Mouse (Mus musculus) cerebellum, adult 2 months (tissue): ENCODE data around the gene Fdx1. TPM values are rescaled to one million over a fixed set of nuclear protein-coding genes. Genes with fewer than 3 reads are reported as not detected.
A peak's percentile ranks its signal among the peaks of the same experiment; 100 is the strongest.

ENCODE experiments used
- DNase-seq, 2 experiments: peaks; one replicate each; pipeline ENCODE4 v3.0.0; 2021
- H3K27ac ChIP-seq: fragments of 200-500 bp; 2 replicates; pipeline ENCODE4 v1.5.1; 2012; ENCODE audit warnings: low read length, control low read depth, inconsistent platforms; ENCODE audit not compliant: insufficient read depth
- H3K27me3 ChIP-seq: fragments of 200-500 bp; 2 replicates; pipeline ENCODE4 v1.6.1; 2012; ENCODE audit warnings: inconsistent platforms, mild to moderate bottlenecking, low read length, moderate library complexity; ENCODE audit not compliant: control insufficient read depth, insufficient read depth
- H3K4me1 ChIP-seq: fragments of 200-500 bp; 2 replicates; pipeline ENCODE4 v1.6.1; 2011; ENCODE audit warnings: low read length; ENCODE audit not compliant: control insufficient read depth, insufficient read depth
- H3K4me3 ChIP-seq: fragments of 200-500 bp; replicated peaks from 2 replicates; pipeline ENCODE3; 2011; ENCODE audit warnings: mild to moderate bottlenecking, low read depth, low read length, control low read depth; ENCODE audit not compliant: insufficient read depth
- CTCF ChIP-seq: fragments of 200-500 bp; IDR thresholded peaks from 2 replicates; pipeline ENCODE4 v1.5.1; 2011; ENCODE audit warnings: low read depth, mild to moderate bottlenecking, control low read depth, low read length, moderate library complexity, borderline replicate concordance; ENCODE audit not compliant: insufficient read depth
- POLR2A ChIP-seq: fragments of 200-500 bp; IDR thresholded peaks from 2 replicates; pipeline ENCODE4 v1.6.1; 2011; ENCODE audit warnings: low read length, control low read depth, borderline replicate concordance; ENCODE audit not compliant: insufficient read depth
- WGBS: fragments of 180-500 bp; shearing (Covaris S2); methylation state at CpG from one replicate; pipeline ENCODE4 v1.1.7; 2018; 5-methylcytosine and 5-hydroxymethylcytosine counted together
- polyA plus RNA-seq: library from polyadenylated mRNA; depleted of rRNA; stranded (reverse); fragments of >200 nt; gene quantifications from 2 replicates; pipeline ENCODE4 v1.2.3, GENCODE M21; 2012

The Fdx1 gene
- polyA plus RNA-seq, 1 experiment = 35.1 TPM

- Histone ChIP-seq H3K27me3 (no peaks in the 10 kb centered on the region), H3K4me3 (no peak overlapping the region), H3K4me1 (no peaks in the 10 kb centered on the region), H3K27ac (no peak overlapping the region)
- WGBS = 84% methylated on average over 6 of the region's 6 CpGs
- DNase-seq = no peak
- TF ChIP-seq POLR2A = no peak
- TF ChIP-seq CTCF = no peak
Observed at GRCm38 (mm10) chr9:51978545-51979259, 15.3 kb upstream of the Fdx1 start.

GRCm38 (mm10) chr9:51977439-51978000 lies 14.2 kb upstream of the Fdx1 start:
- Histone ChIP-seq H3K27ac (no peak overlapping the region), H3K4me3 (no peak overlapping the region), H3K27me3 (no peaks in the 10 kb centered on the region), H3K4me1 (no peaks in the 10 kb centered on the region)
- TF ChIP-seq CTCF = peak; percentile 75
- no peak for TF ChIP-seq POLR2A
- 42% methylated on average over 5 of the region's 5 CpGs for WGBS
- DNase-seq = peak; percentile 71 to 78

- 88% methylated on average over 4 of the region's 4 CpGs for WGBS
- no peaks in the 10 kb centered on the region for H3K27me3 ChIP-seq
- no peak overlapping the region for H3K4me3 ChIP-seq
- H3K4me1 ChIP-seq = no peaks in the 10 kb centered on the region
- DNase-seq = no peak
- no peak overlapping the region for H3K27ac ChIP-seq
- TF ChIP-seq CTCF = no peak
- no peak for TF ChIP-seq POLR2A
Observed at GRCm38 (mm10) chr9:51974871-51975270, 11.5 kb upstream of the Fdx1 start.

- Histone ChIP-seq H3K4me1 (no peaks in the 10 kb centered on the region), H3K27me3 (no peaks in the 10 kb centered on the region), H3K4me3 (no peak overlapping the region), H3K27ac (no peak overlapping the region)
- TF ChIP-seq CTCF (no peak), POLR2A (no peak)
- no peak for DNase-seq
- 82% methylated on average over 3 of the region's 3 CpGs for WGBS
Observed at GRCm38 (mm10) chr9:51973846-51974245, 10.5 kb upstream of the Fdx1 start.

GRCm38 (mm10) chr9:51966373-51966772 lies 3.0 kb upstream of the Fdx1 start:
- no peak overlapping the region for H3K27ac ChIP-seq
- no peak overlapping the region for H3K4me3 ChIP-seq
- peaks cover 4% of the 10 kb centered on the region; the same call in 1 of the 2 replicates for H3K4me1 ChIP-seq
- no peaks in the 10 kb centered on the region for H3K27me3 ChIP-seq
- no peak for DNase-seq
- TF ChIP-seq POLR2A = no peak
- TF ChIP-seq CTCF = peak; percentile 18; the same call in 1 of the 2 replicates

- TF ChIP-seq POLR2A (no peak), CTCF (no peak)
- Histone ChIP-seq H3K4me3 (no peak overlapping the region), H3K4me1 (peaks cover 7% of the 10 kb centered on the region), H3K27me3 (no peaks in the 10 kb centered on the region), H3K27ac (no peak overlapping the region)
- 73% methylated on average over 6 of the region's 6 CpGs for WGBS
- DNase-seq = no peak
Observed at GRCm38 (mm10) chr9:51964110-51964509, 754 bp upstream of the Fdx1 start.

GRCm38 (mm10) chr9:51961190-51961909 lies 2.0 kb downstream of the Fdx1 start:
- TF ChIP-seq CTCF = no peak
- no peak for TF ChIP-seq POLR2A
- Histone ChIP-seq H3K4me3 (no peak overlapping the region), H3K27me3 (no peaks in the 10 kb centered on the region; the same call in 1 of the 2 replicates), H3K27ac (no peak overlapping the region), H3K4me1 (peaks cover 7% of the 10 kb centered on the region)
- 41% methylated on average over 6 of the region's 6 CpGs for WGBS
- DNase-seq = no peak
